Mouse (Mus musculus) liver, embryonic 15.5 days (tissue): Measurements from ENCODE around the gene Copa. TPM values are rescaled to one million over a fixed set of nuclear protein-coding genes. Genes with fewer than 3 reads are reported as not detected.

Source experiments
- ATAC-seq: fragments of 200-750 bp; cut with Nextera tagmentation; 2 replicates; pipeline ENCODE4 v1.8.0; 2017; ENCODE audit warnings: moderate number of reproducible peaks, mild to moderate bottlenecking, moderate library complexity; ENCODE audit not compliant: insufficient read depth
- H3K27ac ChIP-seq: fragments of 300-500 bp; sonication (generic); replicated peaks from 2 replicates; pipeline ENCODE4 v1.5.1; 2015; ENCODE audit warnings: mild to moderate bottlenecking, inconsistent platforms
- H3K27me3 ChIP-seq: fragments of 300-500 bp; sonication (generic); 2 replicates; pipeline ENCODE4 v1.6.1; 2015; ENCODE audit warnings: mild to moderate bottlenecking, inconsistent platforms
- H3K36me3 ChIP-seq: fragments of 300-500 bp; sonication (generic); replicated peaks from 2 replicates; pipeline ENCODE4 v1.6.1; 2015; ENCODE audit warnings: moderate library complexity, mild to moderate bottlenecking, inconsistent platforms
- H3K4me1 ChIP-seq: fragments of 300-500 bp; sonication (generic); replicated peaks from 2 replicates; pipeline ENCODE4 v1.6.1; 2015; ENCODE audit warnings: inconsistent platforms
- H3K4me2 ChIP-seq: fragments of 300-500 bp; sonication (generic); 2 replicates; pipeline ENCODE4 v1.6.1; 2015; ENCODE audit warnings: moderate library complexity, mild to moderate bottlenecking, inconsistent platforms
- H3K4me3 ChIP-seq: fragments of 300-500 bp; sonication (generic); replicated peaks from 2 replicates; pipeline ENCODE4 v1.5.1; 2015; ENCODE audit warnings: mild to moderate bottlenecking, inconsistent platforms
- H3K9ac ChIP-seq: fragments of 300-500 bp; sonication (generic); 2 replicates; pipeline ENCODE4 v1.6.1; 2015; ENCODE audit warnings: moderate library complexity, mild to moderate bottlenecking, inconsistent platforms
- H3K9me3 ChIP-seq: fragments of 300-500 bp; sonication (generic); replicated peaks from 2 replicates; pipeline ENCODE4 v1.6.1; 2016; ENCODE audit warnings: inconsistent platforms
- WGBS: fragments of 180-500 bp; shearing (Covaris S2); methylation state at CpG from one replicate; pipeline ENCODE4 v1.1.7; 2015; ENCODE audit warnings: mixed read lengths; ENCODE audit not compliant: insufficient replicate concordance; 5-methylcytosine and 5-hydroxymethylcytosine counted together
- polyA plus RNA-seq: library from polyadenylated mRNA; unstranded; fragments of >200 nt; fragmentation: Nextera tagmentation; extraction: Ambion mirVana; gene quantifications from 2 replicates; pipeline ENCODE4 v1.2.1, GENCODE M21; 2015

The Copa gene
- polyA plus RNA-seq, 1 experiment from 2014 or later = 70.1 TPM

DNA sequence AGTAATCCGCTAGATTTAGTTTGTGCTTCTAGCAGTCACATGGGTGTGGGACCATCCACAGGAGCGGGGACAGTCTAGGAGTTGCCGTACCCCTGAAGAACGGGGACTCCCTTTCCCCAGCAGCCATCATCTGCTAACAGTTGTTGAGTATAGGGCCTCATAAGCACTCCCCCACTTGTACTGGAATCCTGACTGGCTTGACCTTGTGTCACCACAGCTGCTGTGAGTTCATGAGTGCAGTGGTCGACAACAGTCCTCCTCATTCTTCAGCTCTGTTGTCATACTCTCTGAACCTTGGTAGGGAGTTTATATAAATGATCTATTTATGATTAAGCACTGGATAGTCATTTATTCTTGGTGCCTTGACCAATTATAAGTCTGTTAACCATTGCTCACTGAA, 87.5 kb downstream of the Copa start:
- Histone ChIP-seq H3K9ac (no peak overlapping the region), H3K27me3 (no peaks in the 10 kb centered on the region), H3K4me2 (no peak overlapping the region), H3K36me3 (peaks cover 96% of the 10 kb centered on the region), H3K9me3 (no peaks in the 10 kb centered on the region), H3K4me1 (no peaks in the 10 kb centered on the region), H3K27ac (no peak overlapping the region), H3K4me3 (no peak overlapping the region)
- ATAC-seq = no peak
- 90% methylated on average over 5 of the region's 5 CpGs for WGBS

Other genes starting within 250 kb of the Copa start
- 5.4 and 6.2 TPM in 2 replicates for gene Cd84, start 242.8 kb upstream of the Copa start, polyA plus RNA-seq
- not detected in 2 replicates for gene Gm10521, start 186.9 kb upstream of the Copa start, polyA plus RNA-seq
- gene Slamf6, start 165.0 kb upstream of the Copa start, polyA plus RNA-seq = 1.8 and 2.7 TPM in 2 replicates
- gene Vangl2, start 54.1 kb upstream of the Copa start, polyA plus RNA-seq = 0.66 and 0.81 TPM in 2 replicates
- gene Nhlh1, start 25.0 kb upstream of the Copa start, polyA plus RNA-seq = not detected in 2 replicates
- gene Ncstn, start 266 bp downstream of the Copa start, polyA plus RNA-seq = 37.6 and 43.5 TPM in 2 replicates
- gene Pex19, start 44.2 kb downstream of the Copa start, polyA plus RNA-seq = 38.7 and 41.8 TPM in 2 replicates
- 55.3 and 62.8 TPM in 2 replicates for gene Dcaf8, start 65.6 kb downstream of the Copa start, polyA plus RNA-seq
- gene Pea15a, start 124.3 kb downstream of the Copa start, polyA plus RNA-seq = 20.2 and 22.3 TPM in 2 replicates
- 2.9 and 5.0 TPM in 2 replicates for gene Casq1, start 137.3 kb downstream of the Copa start, polyA plus RNA-seq
- gene Atp1a4, start 175.9 kb downstream of the Copa start, polyA plus RNA-seq = 0.02 TPM in 1 of 2 replicates, not detected in the other
- 17.9 and 23.1 TPM in 2 replicates for gene Igsf8, start 179.1 kb downstream of the Copa start, polyA plus RNA-seq
- 0.39 and 0.40 TPM in 2 replicates for gene Atp1a2, start 215.5 kb downstream of the Copa start, polyA plus RNA-seq
- gene Kcnj9, start 246.8 kb downstream of the Copa start, polyA plus RNA-seq = 0.03 TPM in 1 of 2 replicates, not detected in the other